Mouse (Mus musculus) lung, embryonic 16.5 days (tissue): ENCODE measurements around the gene Sema6c. TPM values are rescaled to one million over a fixed set of nuclear protein-coding genes. Genes with fewer than 3 reads are reported as not detected.
"Not testable (repeated sequence)": the region's sequence is repeated elsewhere in the genome, so short reads cannot be mapped to it uniquely, and the experiment has no call there.

Source experiments
- ATAC-seq: fragments of 200-750 bp; cut with Nextera tagmentation; 2 replicates; pipeline ENCODE4 v1.8.0; 2017; ENCODE audit warnings: low read depth, mild to moderate bottlenecking, moderate library complexity
- H3K27ac ChIP-seq: fragments of 300-500 bp; sonication (generic); 2 replicates; pipeline ENCODE4 v1.5.1; 2014; ENCODE audit warnings: mild to moderate bottlenecking, control low read depth, low read length
- H3K27me3 ChIP-seq: fragments of 300-500 bp; sonication (generic); 2 replicates; pipeline ENCODE4 v1.6.1; 2014; ENCODE audit warnings: low read depth, low read length, mixed read lengths; ENCODE audit not compliant: control insufficient read depth, insufficient read depth
- H3K36me3 ChIP-seq: fragments of 300-500 bp; sonication (generic); 2 replicates; pipeline ENCODE4 v1.6.1; 2014; ENCODE audit warnings: low read length; ENCODE audit not compliant: control insufficient read depth, insufficient read depth
- H3K4me1 ChIP-seq: fragments of 300-500 bp; sonication (generic); replicated peaks from 2 replicates; pipeline ENCODE4 v1.6.1; 2014; ENCODE audit warnings: low read length, mixed read lengths; ENCODE audit not compliant: control insufficient read depth, insufficient read depth
- H3K4me2 ChIP-seq: fragments of 300-500 bp; sonication (generic); 2 replicates; pipeline ENCODE4 v1.6.1; 2014; ENCODE audit warnings: low read depth, low read length, control low read depth
- H3K4me3 ChIP-seq: fragments of 300-500 bp; sonication (generic); 2 replicates; pipeline ENCODE4 v1.5.1; 2014; ENCODE audit warnings: mild to moderate bottlenecking, low read length, control low read depth
- H3K9ac ChIP-seq: fragments of 300-500 bp; sonication (generic); 2 replicates; pipeline ENCODE4 v1.6.1; 2014; ENCODE audit warnings: low read length, control low read depth
- H3K9me3 ChIP-seq: fragments of 300-500 bp; sonication (generic); 2 replicates; pipeline ENCODE4 v1.6.1; 2016; ENCODE audit warnings: low read length; ENCODE audit not compliant: control insufficient read depth
- WGBS: fragments of 180-500 bp; shearing (Covaris S2); extraction: QIAGEN DNeasy Blood & Tissue Kit; methylation state at CpG from one replicate; pipeline ENCODE4 v1.1.7; 2014; 5-methylcytosine and 5-hydroxymethylcytosine counted together
- polyA plus RNA-seq: library from polyadenylated mRNA; unstranded; fragments of >200 nt; fragmentation: Nextera tagmentation; extraction: Ambion mirVana; gene quantifications from 2 replicates; pipeline ENCODE4 v1.2.1, GENCODE M21; 2015

Gene Sema6c
- polyA plus RNA-seq, 1 experiment from 2014 or later, result 3.2 TPM

DNA sequence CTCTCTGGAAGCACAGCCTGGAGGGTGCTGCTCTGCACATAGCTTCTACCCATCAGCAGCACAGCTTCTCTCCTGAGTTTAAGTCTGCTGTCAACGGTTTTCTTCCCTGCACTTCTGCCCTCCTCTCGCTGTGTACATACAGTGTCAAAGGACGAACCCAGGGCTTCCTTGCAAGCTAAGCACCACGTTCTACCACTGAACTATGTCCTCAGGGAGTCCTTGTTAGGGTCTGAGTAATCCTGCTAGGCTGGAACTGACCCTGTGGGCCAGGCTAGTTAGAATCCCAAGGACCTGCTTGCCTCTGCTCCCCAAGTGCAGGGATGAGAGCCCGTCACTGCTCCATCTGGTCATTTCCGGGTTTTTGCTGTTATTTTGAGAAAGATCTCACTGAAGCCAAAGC, 26.6 kb downstream of the Sema6c start:
- Histone ChIP-seq H3K27ac (no peak overlapping the region), H3K4me1 (no peaks in the 10 kb centered on the region), H3K9me3 (no peaks in the 10 kb centered on the region), H3K4me3 (no peak overlapping the region), H3K27me3 (no peaks in the 10 kb centered on the region), H3K36me3 (peaks cover 29% of the 10 kb centered on the region), H3K4me2 (no peak overlapping the region), H3K9ac (no peak overlapping the region)
- 78% methylated on average over 6 of the region's 6 CpGs for WGBS
- no peak for ATAC-seq

GRCm38 (mm10) chr3:95194721-95195135, 34.5 kb downstream of the Sema6c start:
- Histone ChIP-seq H3K9me3 (no peaks in the 10 kb centered on the region), H3K27me3 (no peaks in the 10 kb centered on the region), H3K9ac (no peak overlapping the region), H3K4me1 (no peaks in the 10 kb centered on the region), H3K27ac (no peak overlapping the region), H3K36me3 (peaks cover 41% of the 10 kb centered on the region), H3K4me3 (no peak overlapping the region), H3K4me2 (no peak overlapping the region)
- ATAC-seq, result no peak
- 80% methylated on average over 6 of the region's 6 CpGs for WGBS

GRCm38 (mm10) chr3:95195772-95196171, 35.5 kb downstream of the Sema6c start:
- WGBS, result 84% methylated on average over 2 of the region's 2 CpGs
- Histone ChIP-seq H3K27ac (no peak overlapping the region), H3K4me1 (no peaks in the 10 kb centered on the region), H3K36me3 (peaks cover 48% of the 10 kb centered on the region), H3K27me3 (no peaks in the 10 kb centered on the region), H3K9me3 (no peaks in the 10 kb centered on the region), H3K4me3 (no peak overlapping the region), H3K4me2 (no peak overlapping the region), H3K9ac (no peak overlapping the region)
- ATAC-seq, result no peak

GRCm38 (mm10) chr3:95199101-95199500, 38.8 kb downstream of the Sema6c start:
- ATAC-seq, result no peak
- Histone ChIP-seq H3K4me2 (no peak overlapping the region), H3K4me1 (no peaks in the 10 kb centered on the region), H3K4me3 (no peak overlapping the region), H3K27ac (no peak overlapping the region), H3K27me3 (no peaks in the 10 kb centered on the region), H3K36me3 (peaks cover 67% of the 10 kb centered on the region), H3K9me3 (no peaks in the 10 kb centered on the region), H3K9ac (no peak overlapping the region)
- 65% methylated on average over 1 of the region's 1 CpGs for WGBS

GRCm38 (mm10) chr3:95200132-95200531, 39.9 kb downstream of the Sema6c start:
- no peak overlapping the region for H3K4me2 ChIP-seq
- H3K4me1 ChIP-seq, result no peaks in the 10 kb centered on the region
- H3K4me3 ChIP-seq, result no peak overlapping the region
- no peaks in the 10 kb centered on the region for H3K9me3 ChIP-seq
- no peak overlapping the region for H3K27ac ChIP-seq
- ATAC-seq, result no peak
- H3K36me3 ChIP-seq, result peaks cover 73% of the 10 kb centered on the region
- H3K27me3 ChIP-seq, result no peaks in the 10 kb centered on the region
- H3K9ac ChIP-seq, result no peak overlapping the region
- WGBS, result 81% methylated on average over 7 of the region's 7 CpGs

- no peaks in the 10 kb centered on the region for H3K9me3 ChIP-seq
- no peak overlapping the region for H3K9ac ChIP-seq
- WGBS, result 85% methylated on average over 2 of the region's 2 CpGs
- H3K4me3 ChIP-seq, result no peak overlapping the region
- no peaks in the 10 kb centered on the region for H3K4me1 ChIP-seq
- no peak overlapping the region for H3K4me2 ChIP-seq
- H3K27ac ChIP-seq, result no peak overlapping the region
- H3K27me3 ChIP-seq, result no peaks in the 10 kb centered on the region
- peaks cover 70% of the 10 kb centered on the region for H3K36me3 ChIP-seq
- ATAC-seq, result no peak
Observed at GRCm38 (mm10) chr3:95200562-95200961, 40.3 kb downstream of the Sema6c start.

- peaks cover 53% of the 10 kb centered on the region for H3K36me3 ChIP-seq
- H3K4me2 ChIP-seq, result no peak overlapping the region
- no peak for ATAC-seq
- H3K4me3 ChIP-seq, result no peak overlapping the region
- H3K27me3 ChIP-seq, result no peaks in the 10 kb centered on the region
- WGBS, result 92% methylated on average over 6 of the region's 6 CpGs
- H3K27ac ChIP-seq, result no peak overlapping the region
- H3K4me1 ChIP-seq, result no peaks in the 10 kb centered on the region
- H3K9me3 ChIP-seq, result no peaks in the 10 kb centered on the region
- H3K9ac ChIP-seq, result no peak overlapping the region
Observed at GRCm38 (mm10) chr3:95203880-95204279, 43.6 kb downstream of the Sema6c start.

DNA sequence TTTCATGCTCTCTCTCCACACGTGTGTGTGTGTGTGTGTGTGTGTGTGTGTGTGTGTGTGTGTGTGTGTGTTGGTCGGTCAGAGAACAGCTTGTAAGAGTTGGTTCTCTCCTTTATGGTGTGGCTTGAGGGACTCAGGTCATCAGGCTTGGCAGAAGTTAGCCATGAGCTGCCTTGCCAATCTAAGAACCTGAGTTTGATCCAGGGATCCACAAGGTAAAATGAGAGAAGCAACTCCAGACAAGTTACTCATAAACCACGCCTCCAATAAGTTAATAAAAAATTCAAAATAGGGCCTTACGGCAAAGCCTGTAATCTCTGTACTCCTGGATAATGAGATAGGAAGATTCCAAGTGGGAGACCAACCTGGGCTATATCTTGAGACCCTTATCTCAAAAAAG, 48.0 kb downstream of the Sema6c start:
- WGBS, result 80% methylated on average over 4 of the region's 4 CpGs
- Histone ChIP-seq H3K4me1 (no peaks in the 10 kb centered on the region), H3K36me3 (peaks cover 19% of the 10 kb centered on the region), H3K4me3 (no peak overlapping the region), H3K9me3 (no peaks in the 10 kb centered on the region), H3K27me3 (no peaks in the 10 kb centered on the region), H3K9ac (no peak overlapping the region), H3K4me2 (no peak overlapping the region), H3K27ac (no peak overlapping the region)
- no peak for ATAC-seq

DNA sequence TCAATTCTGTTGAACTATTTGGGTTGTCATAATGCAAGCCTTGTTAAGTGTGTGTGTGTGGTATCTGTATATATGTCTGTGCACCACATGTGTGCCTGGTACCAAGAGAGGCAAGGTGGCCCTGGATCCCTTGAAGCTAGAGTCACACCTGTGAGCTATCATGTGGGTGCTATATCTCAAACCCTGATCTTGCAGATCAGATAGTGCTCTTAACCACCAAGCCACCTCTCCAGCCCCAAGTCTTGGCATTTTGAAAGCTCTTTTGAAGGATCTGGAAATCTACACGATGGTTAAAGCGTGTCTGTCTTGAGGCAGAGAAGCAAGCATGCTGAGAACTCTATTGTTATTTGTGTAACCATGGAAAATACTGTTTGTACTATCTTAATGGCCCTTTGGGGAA, 50.3 kb downstream of the Sema6c start:
- Histone ChIP-seq H3K9me3 (no peaks in the 10 kb centered on the region), H3K4me2 (no peak overlapping the region), H3K4me1 (no peaks in the 10 kb centered on the region), H3K9ac (no peak overlapping the region), H3K27me3 (no peaks in the 10 kb centered on the region), H3K36me3 (peaks cover 13% of the 10 kb centered on the region), H3K27ac (no peak overlapping the region), H3K4me3 (no peak overlapping the region)
- ATAC-seq, result no peak
- 77% methylated on average over 2 of the region's 2 CpGs for WGBS

GRCm38 (mm10) chr3:95212889-95213608, 52.8 kb downstream of the Sema6c start:
- not testable (repeated sequence) for H3K4me3 ChIP-seq, H3K27ac ChIP-seq, H3K9ac ChIP-seq, H3K4me1 ChIP-seq, H3K9me3 ChIP-seq, ATAC-seq, H3K36me3 ChIP-seq, H3K27me3 ChIP-seq, H3K4me2 ChIP-seq
- WGBS, result 93% methylated on average over 7 of the region's 10 CpGs
